Mouse (Mus musculus) liver, embryonic 14.5 days (tissue): ENCODE data around the gene Lhx2. TPM values are rescaled to one million over a fixed set of nuclear protein-coding genes. Genes with fewer than 3 reads are reported as not detected.

Experiments
- ATAC-seq: fragments of 200-750 bp; cut with Nextera tagmentation; 2 replicates; pipeline ENCODE4 v1.8.0; 2017; ENCODE audit warnings: moderate number of reproducible peaks, mild to moderate bottlenecking, moderate library complexity; ENCODE audit not compliant: insufficient read depth
- DNase-seq, 3 experiments: peaks; one replicate each; pipeline ENCODE4 v3.0.0-alpha.2; 2012 to 2013; ENCODE audit warnings: low read depth in 3 of 3, low spot score in 3 of 3
- H3K27ac ChIP-seq: fragments of 300-500 bp; sonication (generic); 2 replicates; pipeline ENCODE4 v1.5.1; 2014; ENCODE audit warnings: moderate library complexity, mild to moderate bottlenecking, control low read depth, inconsistent platforms
- H3K27me3 ChIP-seq: fragments of 300-500 bp; sonication (generic); 2 replicates; pipeline ENCODE4 v1.6.1; 2014; ENCODE audit warnings: mild to moderate bottlenecking, low read length, moderate library complexity; ENCODE audit not compliant: control insufficient read depth, insufficient read depth
- H3K36me3 ChIP-seq: fragments of 300-500 bp; sonication (generic); replicated peaks from 2 replicates; pipeline ENCODE4 v1.6.1; 2014; ENCODE audit warnings: low read depth; ENCODE audit not compliant: control insufficient read depth, insufficient read depth
- H3K4me1 ChIP-seq, 2 experiments: fragments of 200-500 bp in 1 of 2; fragments of 300-500 bp in 1 of 2; sonication (generic) in 1 of 2; replicated peaks; 2 replicates each; pipeline ENCODE4 v1.6.1; 2012 to 2014; ENCODE audit warnings: antibody characterized with exemption in 1 of 2, inconsistent platforms in 1 of 2, low read length in 1 of 2; ENCODE audit not compliant: control insufficient read depth in 2 of 2, insufficient read depth in 2 of 2
- H3K4me2 ChIP-seq: fragments of 300-500 bp; sonication (generic); 2 replicates; pipeline ENCODE4 v1.6.1; 2014; ENCODE audit warnings: low read depth, mild to moderate bottlenecking, control low read depth, moderate library complexity
- H3K4me3 ChIP-seq, 2 experiments: fragments of 200-500 bp in 1 of 2; fragments of 300-500 bp in 1 of 2; sonication (generic) in 1 of 2; 2 replicates each; pipeline ENCODE4 v1.5.1; 2012 to 2014; ENCODE audit warnings: low read depth in 2 of 2, low read length in 2 of 2, mild to moderate bottlenecking in 2 of 2, control low read depth in 1 of 2, inconsistent platforms in 1 of 2, moderate library complexity in 1 of 2; ENCODE audit not compliant: insufficient read depth in 1 of 2
- H3K9ac ChIP-seq: fragments of 300-500 bp; sonication (generic); replicated peaks from 2 replicates; pipeline ENCODE4 v1.6.1; 2014; ENCODE audit warnings: mild to moderate bottlenecking, control low read depth, moderate library complexity
- H3K9me3 ChIP-seq: fragments of 300-500 bp; sonication (generic); 2 replicates; pipeline ENCODE4 v1.6.1; 2016; ENCODE audit warnings: low read length, mixed read lengths; ENCODE audit not compliant: control insufficient read depth
- CTCF ChIP-seq: IDR thresholded peaks from 2 replicates; pipeline ENCODE4 v1.5.1; 2016; ENCODE audit warnings: antibody characterized with exemption, low read depth, control low read depth
- EP300 ChIP-seq: IDR thresholded peaks from 2 replicates; pipeline ENCODE4 v1.6.1; 2016; ENCODE audit warnings: antibody characterized with exemption, low read depth
- whole genome bisulfite sequencing: fragments of 180-500 bp; shearing (Covaris S2); extraction: QIAGEN DNeasy Blood & Tissue Kit; methylation state at CpG from one replicate; pipeline ENCODE4 v1.1.7; 2014; ENCODE audit not compliant: insufficient replicate concordance; 5-methylcytosine and 5-hydroxymethylcytosine counted together
- polyA plus RNA-seq, 2 experiments: library from polyadenylated mRNA; depleted of rRNA in 1 of 2; stranded (reverse) in 1 of 2; unstranded in 1 of 2; fragments of >200 nt; fragmentation: Nextera tagmentation in 1 of 2; extraction: Ambion mirVana in 1 of 2; gene quantifications; 2 replicates each; pipeline versions ENCODE4 v1.2.1 to v1.2.3; 2012 to 2014

Lhx2 gene
- polyA plus RNA-seq, 2 experiments: 1.4 to 3.0 TPM

DNA sequence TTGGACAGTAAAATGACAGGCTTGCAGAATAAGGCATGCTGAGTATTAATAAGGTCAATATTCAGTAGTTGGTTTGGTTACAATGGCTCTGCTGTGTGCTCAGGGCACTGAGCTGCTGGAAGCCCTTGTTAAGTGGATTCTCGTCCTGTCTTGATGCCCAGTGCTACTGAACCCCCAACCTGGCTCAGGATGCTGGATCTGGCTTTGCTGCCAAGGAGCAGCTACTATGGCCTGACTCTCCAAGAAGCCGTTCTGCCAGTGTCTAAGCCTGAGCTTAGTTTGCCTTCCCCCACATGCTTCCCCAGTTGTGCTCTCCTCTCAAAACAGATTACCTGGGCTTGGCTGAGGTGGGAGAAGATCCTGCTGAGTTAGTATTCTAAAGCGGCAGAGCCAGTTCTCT is 26.2 kb upstream of the Lhx2 start:
- WGBS: 48% methylated on average over 3 of the region's 3 CpGs
- no peak for DNase-seq
- no peak overlapping the region for H3K27ac ChIP-seq
- H3K9me3 ChIP-seq: no peaks in the 10 kb centered on the region
- peaks cover 5% of the 10 kb centered on the region for H3K27me3 ChIP-seq
- no peak for ATAC-seq
- H3K9ac ChIP-seq: no peak overlapping the region
- no peak overlapping the region for H3K4me3 ChIP-seq
- TF ChIP-seq CTCF: no peak
- TF ChIP-seq EP300: no peak
- H3K4me2 ChIP-seq: no peak overlapping the region
- no peaks in the 10 kb centered on the region for H3K4me1 ChIP-seq
- H3K36me3 ChIP-seq: no peaks in the 10 kb centered on the region

- Histone ChIP-seq H3K27me3 (peaks cover 5% of the 10 kb centered on the region), H3K9me3 (no peaks in the 10 kb centered on the region), H3K9ac (no peak overlapping the region), H3K36me3 (no peaks in the 10 kb centered on the region), H3K4me2 (no peak overlapping the region), H3K4me3 (no peak overlapping the region), H3K4me1 (no peaks in the 10 kb centered on the region), H3K27ac (no peak overlapping the region)
- ATAC-seq: no peak
- 22% methylated on average over 3 of the region's 3 CpGs for WGBS
- no peak for DNase-seq
- TF ChIP-seq CTCF (no peak), EP300 (no peak)
Observed at GRCm38 (mm10) chr2:38313399-38313798, 25.7 kb upstream of the Lhx2 start.

- peaks cover 6% of the 10 kb centered on the region for H3K27me3 ChIP-seq
- no peak overlapping the region for H3K4me2 ChIP-seq
- DNase-seq: no peak
- no peak overlapping the region for H3K9ac ChIP-seq
- no peak overlapping the region for H3K27ac ChIP-seq
- ATAC-seq: no peak
- no peak overlapping the region for H3K4me3 ChIP-seq
- H3K4me1 ChIP-seq: no peaks in the 10 kb centered on the region
- WGBS: 14% methylated on average over 11 of the region's 11 CpGs
- no peaks in the 10 kb centered on the region for H3K9me3 ChIP-seq
- TF ChIP-seq CTCF: no peak
- TF ChIP-seq EP300: no peak
- no peaks in the 10 kb centered on the region for H3K36me3 ChIP-seq
Observed at GRCm38 (mm10) chr2:38319086-38319485, 20.0 kb upstream of the Lhx2 start.

DNA sequence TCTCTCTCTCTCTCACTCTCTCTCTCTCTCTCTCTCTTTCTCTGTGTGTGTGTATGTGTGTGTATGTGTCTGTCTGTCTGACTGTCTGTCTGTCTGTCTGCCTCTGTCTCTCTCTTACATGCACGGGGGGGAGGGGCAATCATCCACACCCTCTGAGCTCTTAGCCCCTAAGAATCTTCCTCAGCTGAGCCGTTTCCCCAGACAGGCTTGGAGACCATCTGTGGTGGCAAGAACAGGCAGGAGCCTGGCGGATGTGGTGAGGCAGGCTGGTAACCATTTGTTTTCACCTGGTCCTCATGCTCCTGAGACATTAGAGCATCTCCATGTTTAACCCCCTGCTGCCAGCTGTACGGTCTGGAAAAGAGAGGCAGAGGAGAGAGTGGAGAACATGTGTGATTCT is 18.2 kb upstream of the Lhx2 start:
- H3K4me1 ChIP-seq: no peaks in the 10 kb centered on the region
- H3K27me3 ChIP-seq: peaks cover 6% of the 10 kb centered on the region
- H3K27ac ChIP-seq: no peak overlapping the region
- H3K4me2 ChIP-seq: no peak overlapping the region
- DNase-seq (no peak), ATAC-seq (no peak)
- no peaks in the 10 kb centered on the region for H3K36me3 ChIP-seq
- no peaks in the 10 kb centered on the region for H3K9me3 ChIP-seq
- H3K9ac ChIP-seq: no peak overlapping the region
- TF ChIP-seq CTCF (no peak), EP300 (no peak)
- no peak overlapping the region for H3K4me3 ChIP-seq
- WGBS: 47% methylated on average over 4 of the region's 4 CpGs

GRCm38 (mm10) chr2:38323380-38323779 is 15.7 kb upstream of the Lhx2 start:
- TF ChIP-seq EP300 (no peak), CTCF (no peak)
- no peak for DNase-seq
- no peak overlapping the region for H3K4me2 ChIP-seq
- no peak overlapping the region for H3K9ac ChIP-seq
- no peaks in the 10 kb centered on the region for H3K9me3 ChIP-seq
- peaks cover 3% of the 10 kb centered on the region for H3K27me3 ChIP-seq
- H3K36me3 ChIP-seq: no peaks in the 10 kb centered on the region
- no peak overlapping the region for H3K4me3 ChIP-seq
- ATAC-seq: no peak
- 43% methylated on average over 8 of the region's 8 CpGs for WGBS
- no peaks in the 10 kb centered on the region for H3K4me1 ChIP-seq
- no peak overlapping the region for H3K27ac ChIP-seq

GRCm38 (mm10) chr2:38326671-38327070 is 12.4 kb upstream of the Lhx2 start:
- DNase-seq (no peak), ATAC-seq (no peak)
- Histone ChIP-seq H3K27ac (no peak overlapping the region), H3K9me3 (no peaks in the 10 kb centered on the region), H3K4me1 (no peaks in the 10 kb centered on the region), H3K4me2 (no peak overlapping the region), H3K9ac (no peak overlapping the region), H3K36me3 (no peaks in the 10 kb centered on the region), H3K4me3 (no peak overlapping the region), H3K27me3 (peaks cover 2% of the 10 kb centered on the region; the same call in 1 of the 2 replicates)
- no peak for TF ChIP-seq EP300
- no peak for TF ChIP-seq CTCF
- 41% methylated on average over 1 of the region's 1 CpGs for WGBS
